Mouse (Mus musculus): Measurements from ENCODE around the gene Irf9.

DNA sequence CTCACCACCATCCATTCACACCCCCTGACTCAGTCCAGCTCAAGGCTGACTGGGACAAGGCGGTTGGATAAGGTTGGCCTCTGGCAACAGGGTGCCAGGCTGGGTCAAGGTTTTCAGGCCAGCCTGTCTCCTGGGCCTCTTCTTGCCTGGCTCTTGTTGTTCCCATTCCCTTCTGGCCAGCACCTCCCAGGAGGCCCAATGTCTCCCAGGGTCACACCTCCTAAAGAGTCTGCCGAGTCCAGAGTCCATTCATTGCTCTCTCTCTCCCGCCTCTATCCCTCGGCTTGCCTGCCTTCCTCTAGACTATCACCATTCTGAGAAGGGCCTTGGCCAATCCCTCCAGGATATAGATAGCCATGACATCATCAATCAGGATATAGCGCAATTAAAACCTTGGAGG lies 54.6 kb downstream of the Irf9 start:
- TF ChIP-seq CTCF (IDR thresholded peaks at IDR 0.05; ENCODE audit: low read depth, low read length): no peak
- TF ChIP-seq POLR2A (IDR thresholded peaks at IDR 0.05; ENCODE audit: insufficient read depth, low read length): no peak
- TF ChIP-seq EP300 (IDR thresholded peaks at IDR 0.05; ENCODE audit: insufficient read depth, low read depth, low read length): no peak

All from ES-Bruce4 (cell line).